Mouse (Mus musculus) megakaryocyte, embryonic 14.5 days (primary cell): ENCODE measurements around the gene Aldh5a1.

ENCODE experiments used
- FLI1 ChIP-seq: IDR thresholded peaks from 2 replicates; pipeline ENCODE4 v1.6.1; 2012; ENCODE audit warnings: low read length, inconsistent platforms, mixed read lengths
- GATA1 ChIP-seq: IDR thresholded peaks from 3 replicates; pipeline ENCODE4 v1.6.1; 2012; ENCODE audit warnings: mixed read lengths, low read length, inconsistent platforms, borderline replicate concordance

GRCm38 (mm10) chr13:24892516-24892915 lies 44.9 kb downstream of the Aldh5a1 start:
- TF ChIP-seq GATA1 (no peak), FLI1 (no peak)
